Mouse (Mus musculus) T-helper 2 cell (primary cell): ENCODE measurements around the gene Snrk.

ENCODE experiments used
- in situ Hi-C: fragments of 300-600 bp; cut with MboI, MseI; formaldehyde crosslinking; loops from one replicate; pipeline ENCODE4 v1.15.1; 2025; ENCODE audit warnings: high pct_unique_total_duplicates

Snrk gene

GRCm38 (mm10) chr9:122180105-122180504 is 63.0 kb downstream of the Snrk start:
- in situ Hi-C loops: no loop called here

- in situ Hi-C loops: no loop called here
These were observed 66.0 kb downstream of the Snrk start for GRCm38 (mm10) chr9:122183074-122183473.

GRCm38 (mm10) chr9:122184329-122184728 is 67.3 kb downstream of the Snrk start:
- in situ Hi-C loops: no loop called here

GRCm38 (mm10) chr9:122185061-122185460 is 68.0 kb downstream of the Snrk start:
- in situ Hi-C loops: loop anchor here (5.0 kb wide), 1 partner anchor 68 kb away; the partner anchor contains the start of gene Snrk

GRCm38 (mm10) chr9:122185953-122186352 is 68.9 kb downstream of the Snrk start:
- in situ Hi-C loops: loop anchor here (5.0 kb wide), 1 partner anchor 69 kb away; the partner anchor contains the start of gene Snrk

GRCm38 (mm10) chr9:122186643-122187226 is 69.7 kb downstream of the Snrk start:
- in situ Hi-C loops: loop anchor here (5.0 kb wide), 1 partner anchor 69 kb away; the partner anchor contains the start of gene Snrk

- in situ Hi-C loops: loop anchor here (5.0 kb wide), 1 partner anchor 70 kb away; the partner anchor contains the start of gene Snrk
These were observed 70.4 kb downstream of the Snrk start for GRCm38 (mm10) chr9:122187451-122187921.

- in situ Hi-C loops: loop anchor here (5.0 kb wide), 1 partner anchor 71 kb away; the partner anchor contains the start of gene Snrk
These were observed 71.7 kb downstream of the Snrk start for GRCm38 (mm10) chr9:122188724-122189123.

- in situ Hi-C loops: no loop called here
These were observed 76.3 kb downstream of the Snrk start for GRCm38 (mm10) chr9:122193361-122193760.

- in situ Hi-C loops: no loop called here
These were observed 76.8 kb downstream of the Snrk start for GRCm38 (mm10) chr9:122193823-122194222.

- in situ Hi-C loops: no loop called here
These were observed 78.1 kb downstream of the Snrk start for GRCm38 (mm10) chr9:122195042-122195682.

- in situ Hi-C loops: no loop called here
These were observed 80.0 kb downstream of the Snrk start for GRCm38 (mm10) chr9:122197021-122197420.

- in situ Hi-C loops: no loop called here
These were observed 81.6 kb downstream of the Snrk start for GRCm38 (mm10) chr9:122198621-122199020.

- in situ Hi-C loops: no loop called here
These were observed 82.2 kb downstream of the Snrk start for GRCm38 (mm10) chr9:122199253-122199652.

- in situ Hi-C loops: no loop called here
These were observed 87.4 kb downstream of the Snrk start for GRCm38 (mm10) chr9:122204508-122204907.

GRCm38 (mm10) chr9:122205543-122206200 is 88.6 kb downstream of the Snrk start:
- in situ Hi-C loops: loop anchor here (5.0 kb wide), 1 partner anchor 57 kb away; no protein-coding TSS in a partner anchor

- in situ Hi-C loops: loop anchor here (5.0 kb wide), 1 partner anchor 54 kb away; no protein-coding TSS in a partner anchor
These were observed 91.2 kb downstream of the Snrk start for GRCm38 (mm10) chr9:122208311-122208710.

GRCm38 (mm10) chr9:122215118-122215517 is 98.1 kb downstream of the Snrk start:
- in situ Hi-C loops: no loop called here

GRCm38 (mm10) chr9:122216945-122217529 is 100.0 kb downstream of the Snrk start:
- in situ Hi-C loops: no loop called here
